Mouse (Mus musculus) C2C12 (cell line): ENCODE measurements around the gene Plcb2.

Source experiments
- CTCF ChIP-seq: IDR thresholded peaks from one replicate; pipeline ENCODE4 v1.5.1; 2011; ENCODE audit not compliant: control insufficient read depth, insufficient read depth, insufficient read length
- FOSL1 ChIP-seq: IDR thresholded peaks from one replicate; pipeline ENCODE4 v1.8.0; 2011; ENCODE audit warnings: mild to moderate bottlenecking, low read length; ENCODE audit not compliant: poor library complexity, insufficient read depth, severe bottlenecking

- TF ChIP-seq CTCF = no peak
- TF ChIP-seq FOSL1 = no peak
Observed at GRCm38 (mm10) chr2:118687791-118688190, 40.4 kb downstream of the Plcb2 start.
